Mouse (Mus musculus) macrophage (primary cell): ENCODE measurements around the gene Sprtn. TPM values are rescaled to one million over a fixed set of nuclear protein-coding genes. Genes with fewer than 3 reads are reported as not detected.

Experiments used
- H3K27ac ChIP-seq: fragments of 350-480 bp; formaldehyde crosslinking; 2 replicates; pipeline ENCODE4 v1.9.0; 2021
- H3K36me3 ChIP-seq: fragments of 350-480 bp; formaldehyde crosslinking; 2 replicates; pipeline ENCODE4 v1.9.0; 2021; ENCODE audit errors: inconsistent target
- H3K4me3 ChIP-seq: fragments of 350-480 bp; formaldehyde crosslinking; 2 replicates; pipeline ENCODE4 v1.9.0; 2021; ENCODE audit errors: inconsistent target
- H3K79me2 ChIP-seq: fragments of 350-480 bp; formaldehyde crosslinking; 2 replicates; pipeline ENCODE4 v1.9.0; 2021; ENCODE audit errors: inconsistent target
- WGBS: methylation state at CpG from one replicate; pipeline ENCODE4 v1.1.7; 2026; ENCODE audit warnings: inconsistent platforms; ENCODE audit not compliant: missing documents; 5-methylcytosine and 5-hydroxymethylcytosine counted together
- polyA plus RNA-seq: library from polyadenylated mRNA; stranded (reverse); fragments of 250-400 nt; gene quantifications from 3 replicates; pipeline ENCODE4 v1.2.4, GENCODE M21; 2018; ENCODE audit warnings: inconsistent platforms
- total RNA-seq, 78 experiments: library from RNA; depleted of rRNA; stranded (reverse); fragments of 250-400 nt; gene quantifications; 1 replicate in 9 of 78; 2 replicates in 24 of 78; 3 replicates in 43 of 78; 4 replicates in 2 of 78; pipeline ENCODE4 v1.2.4; 2018; ENCODE audit warnings: inconsistent platforms in 56 of 78

The Sprtn gene
- 10 to 100 TPM in 25 of 26 experiments, 1 to 10 TPM in 1; 9.3 to 47.1 (median 27.5) TPM for total RNA-seq (2018; cell fraction: chromatin; rRNA removed)
- total RNA-seq (2018; cell fraction: cytosol; rRNA removed) = 10 to 100 TPM; 11.4 to 19.2 (median 15.5) TPM
- 10 to 100 TPM; 13.0 to 38.1 (median 27.0) TPM for total RNA-seq (2018; cell fraction: nucleus; rRNA removed)
- 11.4 to 15.2 TPM (median 12.6 TPM) in 3 replicates for polyA plus RNA-seq

- under 1% methylated on average over 94 of the region's 114 CpGs for WGBS
- peak within 1 kb of the TSS; percentile 17; the same call in 1 of the 2 replicates for H3K27ac ChIP-seq
- peak within 1 kb of the TSS; percentile 56 for H3K4me3 ChIP-seq
- peaks cover 44% of the 10 kb centered on the region for H3K36me3 ChIP-seq
- peaks cover 87% of the 10 kb centered on the region for H3K79me2 ChIP-seq
Observed at GRCm38 (mm10) chr8:124897386-124898250, at the start of gene Sprtn, which contains the start of gene Exoc8. TSS of gene Sprtn (plus strand) at chr8:124897886. TSS of gene Exoc8 (minus strand) at chr8:124897705.

GRCm38 (mm10) chr8:124853511-124853910, 44.2 kb upstream of the Sprtn start:
- Histone ChIP-seq H3K27ac (no peak overlapping the region), H3K36me3 (no peaks in the 10 kb centered on the region), H3K4me3 (no peak overlapping the region), H3K79me2 (no peaks in the 10 kb centered on the region)
- 100% methylated on average over 1 of the region's 1 CpGs for WGBS

DNA sequence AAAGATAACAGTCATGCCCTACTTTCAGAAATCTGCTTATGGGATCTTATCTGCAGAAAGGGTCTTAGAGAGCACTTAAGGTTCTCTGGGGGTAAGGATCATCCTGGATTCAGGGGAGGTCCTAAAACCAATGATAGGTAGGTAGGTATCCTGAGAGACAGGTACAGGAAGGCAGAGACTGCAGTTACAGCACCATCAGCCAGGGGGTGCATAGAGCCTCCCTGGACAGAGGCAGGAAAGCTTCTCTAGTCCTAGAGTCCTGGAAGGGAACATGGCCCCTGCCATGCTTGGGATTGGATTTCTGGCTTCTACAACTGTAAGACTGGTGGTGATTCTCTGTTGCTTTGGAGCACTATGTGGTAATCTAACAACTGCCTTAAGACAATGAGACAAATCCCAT, 38.2 kb upstream of the Sprtn start:
- Histone ChIP-seq H3K4me3 (no peak overlapping the region), H3K36me3 (0 out of 2 replicates have a peak, but pooled peaks cover 8% of the 10 kb centered on the region), H3K27ac (no peak overlapping the region), H3K79me2 (peaks cover 27% of the 10 kb centered on the region)

GRCm38 (mm10) chr8:124860188-124860587, 37.5 kb upstream of the Sprtn start:
- 0 out of 2 replicates have a peak, but pooled peaks cover 8% of the 10 kb centered on the region for H3K36me3 ChIP-seq
- peaks cover 34% of the 10 kb centered on the region for H3K79me2 ChIP-seq
- H3K4me3 ChIP-seq = no peak overlapping the region
- WGBS = 97% methylated on average over 3 of the region's 3 CpGs
- no peak overlapping the region for H3K27ac ChIP-seq

DNA sequence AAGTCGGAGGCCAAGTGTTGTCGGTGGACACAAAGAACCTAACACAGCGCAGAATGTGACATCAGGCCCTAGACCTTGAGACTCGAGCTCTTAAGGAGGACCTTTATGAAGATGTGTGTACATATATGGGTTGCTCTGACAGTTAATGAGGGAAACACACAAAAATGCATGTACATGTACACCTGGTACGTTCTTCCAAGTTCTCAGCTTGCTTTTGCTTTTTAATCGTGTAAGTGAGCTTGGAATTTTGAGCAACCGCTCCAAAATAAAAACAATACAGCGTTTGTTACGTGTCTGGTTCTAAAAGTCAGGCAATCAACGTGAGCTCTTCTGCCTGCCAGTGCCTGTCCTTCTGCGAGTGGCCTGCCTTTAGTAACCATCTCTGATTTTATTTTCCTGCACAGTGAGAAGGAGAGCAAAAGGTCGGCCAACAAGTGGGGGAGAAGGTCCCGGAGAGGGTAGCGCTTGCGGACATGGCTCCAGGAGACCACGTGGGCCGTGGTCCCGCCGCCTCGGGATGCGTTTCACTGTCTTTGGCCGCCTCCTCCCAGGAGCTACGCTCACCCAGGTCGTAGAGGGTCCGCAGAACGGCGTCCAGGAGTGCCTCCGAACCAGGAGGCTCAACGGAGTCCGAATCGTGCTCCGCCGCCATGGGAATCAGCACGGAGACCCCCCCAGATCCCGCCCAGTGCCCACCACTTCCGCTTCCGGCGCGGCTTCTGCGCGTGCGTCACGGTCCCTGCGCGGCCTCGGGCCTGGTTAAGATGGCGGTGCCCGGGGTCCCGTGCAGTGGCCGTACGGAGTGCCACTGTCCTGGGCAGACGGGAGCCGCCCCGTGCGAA, 35.1 kb upstream of the Sprtn start, which contains the start of the genes Gnpat and 2810004N23Rik:
Gene Gnpat, plus strand, starts transcription at position 713 of the 842 bp plus-strand sequence.
Gene 2810004N23Rik, minus strand, starts transcription at position 800 of the 842 bp plus-strand sequence.
- Histone ChIP-seq H3K79me2 (peaks cover 57% of the 10 kb centered on the region), H3K4me3 (peak within 1 kb of the TSS; percentile 96), H3K27ac (peak within 1 kb of the TSS; percentile 69), H3K36me3 (0 out of 2 replicates have a peak, but pooled peaks cover 8% of the 10 kb centered on the region)
- under 1% methylated on average over 55 of the region's 55 CpGs for WGBS

DNA sequence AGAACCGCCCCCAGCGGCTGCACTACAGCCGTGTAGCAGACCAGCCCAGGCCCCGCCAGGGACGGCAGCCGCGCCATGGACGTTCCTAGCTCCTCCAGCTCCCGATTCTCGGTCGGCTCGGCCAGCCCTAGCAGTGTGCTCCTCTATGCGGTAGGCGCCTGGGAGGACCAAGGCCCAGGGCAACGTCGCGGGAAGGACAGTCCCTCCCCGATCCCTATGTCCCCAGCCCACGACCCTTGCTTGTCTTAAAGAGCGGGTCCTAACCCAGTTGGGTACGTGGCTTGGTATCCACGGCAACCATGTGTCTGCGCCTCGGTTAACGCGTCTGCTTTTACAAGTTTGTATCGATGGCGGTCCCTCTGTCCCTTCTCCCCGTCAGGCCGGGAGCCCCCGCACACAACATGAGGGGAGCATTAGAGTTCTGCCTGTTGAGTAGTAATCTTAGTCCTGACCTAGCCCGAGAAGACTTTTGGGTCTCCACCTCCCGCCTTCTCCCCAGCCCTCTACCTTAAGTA, 34.5 kb upstream of the Sprtn start:
- H3K79me2 ChIP-seq = peaks cover 64% of the 10 kb centered on the region
- H3K36me3 ChIP-seq = 0 out of 2 replicates have a peak, but pooled peaks cover 8% of the 10 kb centered on the region
- H3K4me3 ChIP-seq = peak overlapping the region; percentile 96
- WGBS = under 1% methylated on average over 33 of the region's 33 CpGs
- peak overlapping the region; percentile 62 for H3K27ac ChIP-seq

DNA sequence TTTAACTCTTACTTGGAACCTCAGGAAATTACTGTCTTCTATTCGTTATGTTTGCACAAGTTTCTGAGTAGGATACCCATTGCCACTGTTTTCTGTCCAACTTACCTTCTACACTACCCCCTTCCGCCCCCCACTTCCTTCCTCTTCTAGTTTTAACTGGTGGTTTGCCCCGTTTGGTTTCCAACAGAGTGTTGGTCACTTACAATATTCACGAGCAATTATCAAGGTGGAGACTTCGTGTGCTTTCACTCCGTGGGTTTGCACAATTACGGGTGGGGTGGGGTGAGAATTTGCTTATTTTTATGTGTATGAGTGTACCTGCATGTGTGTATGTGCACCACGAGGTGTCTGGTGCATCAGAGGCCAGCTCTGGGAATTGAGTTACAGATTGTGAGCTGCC, 34.0 kb upstream of the Sprtn start:
- Histone ChIP-seq H3K79me2 (peaks cover 69% of the 10 kb centered on the region), H3K27ac (peak overlapping the region; percentile 62), H3K4me3 (peak overlapping the region; percentile 96), H3K36me3 (0 out of 2 replicates have a peak, but pooled peaks cover 8% of the 10 kb centered on the region)
- WGBS = 1% methylated on average over 8 of the region's 8 CpGs

DNA sequence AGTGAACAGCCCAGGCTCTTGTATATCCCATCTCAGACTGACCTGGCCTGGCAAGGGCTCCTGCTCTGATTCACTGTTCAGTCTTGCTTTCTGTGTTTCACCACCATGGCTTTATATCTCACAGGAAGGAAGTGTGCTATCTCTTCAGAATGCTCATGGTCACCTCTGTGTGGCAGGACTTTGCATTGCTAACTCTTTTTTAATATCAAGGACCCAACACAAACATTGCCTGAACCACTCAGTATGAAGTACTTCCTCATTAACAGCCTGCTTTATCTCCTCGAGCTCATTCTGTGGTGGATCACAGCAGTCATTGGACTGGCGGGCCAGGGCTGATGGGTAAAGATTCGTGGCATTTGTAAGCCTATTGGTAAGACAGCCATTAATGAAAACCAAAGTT, 31.0 kb upstream of the Sprtn start:
- H3K27ac ChIP-seq = no peak overlapping the region
- H3K79me2 ChIP-seq = peaks cover 88% of the 10 kb centered on the region
- no peak overlapping the region for H3K4me3 ChIP-seq
- H3K36me3 ChIP-seq = peaks cover 10% of the 10 kb centered on the region
- WGBS = 36% methylated on average over 3 of the region's 3 CpGs

- peaks cover 83% of the 10 kb centered on the region for H3K79me2 ChIP-seq
- H3K36me3 ChIP-seq = peaks cover 15% of the 10 kb centered on the region
- H3K4me3 ChIP-seq = no peak overlapping the region
- no peak overlapping the region for H3K27ac ChIP-seq
- 92% methylated on average over 2 of the region's 2 CpGs for WGBS
Observed at GRCm38 (mm10) chr8:124867126-124867525, 30.6 kb upstream of the Sprtn start.

DNA sequence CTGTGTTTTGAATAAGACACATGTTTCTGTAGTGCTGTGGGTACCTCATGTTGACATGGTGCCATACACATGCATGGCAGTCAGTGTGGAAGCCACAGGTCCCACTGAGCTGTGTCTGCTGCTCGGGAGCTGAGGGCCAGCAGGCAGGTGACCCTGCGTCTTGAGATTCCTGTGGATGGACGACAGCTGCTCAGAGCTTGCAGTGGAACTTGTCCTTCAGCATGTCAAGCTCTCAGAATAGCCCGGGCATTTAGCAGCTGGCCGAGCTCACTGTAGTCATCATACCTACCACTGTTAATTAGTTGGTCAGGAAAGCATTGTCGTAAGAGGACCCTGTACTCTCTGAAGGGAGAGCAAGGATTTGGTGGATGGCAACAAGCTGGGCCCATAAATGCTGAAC, 28.0 kb upstream of the Sprtn start:
- Histone ChIP-seq H3K4me3 (no peak overlapping the region), H3K79me2 (peaks cover 62% of the 10 kb centered on the region), H3K27ac (no peak overlapping the region), H3K36me3 (peaks cover 40% of the 10 kb centered on the region)
- 92% methylated on average over 6 of the region's 6 CpGs for whole genome bisulfite sequencing

DNA sequence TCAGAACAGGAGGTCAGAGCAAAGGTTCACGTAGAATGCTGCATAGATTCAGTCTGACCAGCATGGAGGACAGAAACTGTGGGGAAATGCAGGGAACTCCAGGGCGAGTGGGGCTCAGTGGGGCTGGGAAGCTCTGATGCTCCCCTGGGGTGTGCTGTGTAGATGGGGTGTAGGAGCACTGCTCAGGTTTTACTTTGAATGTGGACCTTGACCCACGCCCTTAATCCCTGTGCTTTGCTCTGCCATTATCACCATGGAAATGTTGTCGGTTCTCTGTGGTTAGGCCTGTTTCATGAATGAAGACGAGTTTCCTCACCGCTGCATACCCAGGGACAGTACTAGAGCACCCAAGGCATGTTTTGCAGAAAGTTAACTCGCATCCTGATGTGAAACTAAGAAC, 26.2 kb upstream of the Sprtn start:
- 90% methylated on average over 7 of the region's 7 CpGs for WGBS
- H3K4me3 ChIP-seq = no peak overlapping the region
- H3K27ac ChIP-seq = no peak overlapping the region
- peaks cover 46% of the 10 kb centered on the region for H3K36me3 ChIP-seq
- peaks cover 44% of the 10 kb centered on the region for H3K79me2 ChIP-seq

DNA sequence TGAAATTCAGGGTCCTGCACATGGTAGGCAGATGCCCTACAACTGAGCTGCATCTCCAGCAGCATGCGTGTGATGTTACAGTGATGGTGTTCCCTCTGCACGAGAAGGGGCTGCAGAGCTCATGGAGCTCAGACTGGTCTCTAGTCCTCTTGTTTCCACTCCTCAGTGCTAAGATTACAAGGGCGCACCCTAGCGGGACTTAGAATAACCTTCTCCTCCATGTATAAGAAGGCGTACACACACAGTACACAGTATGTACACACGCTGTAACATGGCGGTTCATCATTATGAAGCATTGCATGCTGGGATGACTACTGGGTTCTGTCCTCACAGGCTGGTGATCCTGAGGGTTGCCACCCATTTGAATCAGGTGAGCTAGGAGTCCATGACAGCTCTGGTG, 25.6 kb upstream of the Sprtn start:
- peaks cover 53% of the 10 kb centered on the region for H3K36me3 ChIP-seq
- H3K79me2 ChIP-seq = peaks cover 38% of the 10 kb centered on the region
- H3K4me3 ChIP-seq = no peak overlapping the region
- no peak overlapping the region for H3K27ac ChIP-seq
- WGBS = 95% methylated on average over 7 of the region's 7 CpGs

GRCm38 (mm10) chr8:124872690-124873089, 25.0 kb upstream of the Sprtn start:
- Histone ChIP-seq H3K79me2 (peaks cover 32% of the 10 kb centered on the region), H3K36me3 (peaks cover 59% of the 10 kb centered on the region), H3K27ac (no peak overlapping the region), H3K4me3 (no peak overlapping the region)
- 90% methylated on average over 5 of the region's 5 CpGs for WGBS

DNA sequence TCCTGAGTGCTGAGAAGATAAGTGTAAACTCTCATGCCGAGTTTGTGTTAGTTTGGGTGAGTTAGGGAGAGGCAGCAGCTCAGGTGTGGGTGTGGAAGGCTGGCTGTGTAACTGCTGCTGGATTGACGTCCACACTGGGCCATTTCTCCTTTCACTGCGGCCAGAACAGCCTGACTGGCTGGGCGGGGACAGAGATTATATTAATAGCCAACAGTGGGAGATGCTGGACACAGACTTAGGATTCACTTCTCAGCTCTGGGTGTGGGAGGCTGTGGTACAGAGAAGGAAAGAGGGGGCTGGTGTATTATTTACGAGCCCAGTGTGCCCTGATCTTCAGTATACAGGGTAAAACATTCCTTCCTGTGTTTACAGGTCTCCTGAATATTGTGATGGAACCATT, 19.5 kb upstream of the Sprtn start:
- WGBS = 94% methylated on average over 5 of the region's 5 CpGs
- Histone ChIP-seq H3K79me2 (no peaks in the 10 kb centered on the region), H3K4me3 (no peak overlapping the region), H3K27ac (no peak overlapping the region), H3K36me3 (peaks cover 79% of the 10 kb centered on the region)
